Mouse (Mus musculus) 3134 (cell line): Measurements from ENCODE around the gene Rad51d.

ENCODE experiments used
- DNase-seq: peaks from one replicate; pipeline ENCODE4 v3.0.0-alpha.2; 2011; ENCODE audit warnings: low spot score; ENCODE audit not compliant: insufficient read length; ENCODE audit errors: extremely low read depth

The Rad51d gene

GRCm38 (mm10) chr11:82897478-82897877 is 7.1 kb upstream of the Rad51d start:
- DNase-seq = no peak

- no peak for DNase-seq
Measured at GRCm38 (mm10) chr11:82891936-82892335, 1.5 kb upstream of the Rad51d start, which contains the start of gene Fndc8. TSS of gene Fndc8 (plus strand) at chr11:82892124.

GRCm38 (mm10) chr11:82889524-82890341 is 681 bp downstream of the Rad51d start:
- DNase-seq = no peak

- DNase-seq = no peak
Measured at GRCm38 (mm10) chr11:82888491-82888946, 1.9 kb downstream of the Rad51d start.

GRCm38 (mm10) chr11:82886559-82886958 is 3.9 kb downstream of the Rad51d start:
- DNase-seq = no peak

- DNase-seq = no peak
Measured at GRCm38 (mm10) chr11:82883180-82883579, 7.2 kb downstream of the Rad51d start.

- no peak for DNase-seq
Measured at GRCm38 (mm10) chr11:82877726-82878344, 12.6 kb downstream of the Rad51d start.

GRCm38 (mm10) chr11:82875631-82876030 is 14.8 kb downstream of the Rad51d start:
- DNase-seq = no peak

GRCm38 (mm10) chr11:82874924-82875323 is 15.5 kb downstream of the Rad51d start:
- no peak for DNase-seq

GRCm38 (mm10) chr11:82871031-82871446 is 19.4 kb downstream of the Rad51d start, which contains the start of gene Rffl:
TSS of gene Rffl (minus strand) at chr11:82871210.
- DNase-seq = peak; percentile 85

GRCm38 (mm10) chr11:82870173-82871030 is 20.0 kb downstream of the Rad51d start:
- DNase-seq = peak; percentile 71

GRCm38 (mm10) chr11:82869506-82870172 is 20.8 kb downstream of the Rad51d start:
- no peak for DNase-seq

- DNase-seq = no peak
Measured at GRCm38 (mm10) chr11:82867956-82868355, 22.5 kb downstream of the Rad51d start.

GRCm38 (mm10) chr11:82866850-82867564 is 23.4 kb downstream of the Rad51d start:
- DNase-seq = no peak

GRCm38 (mm10) chr11:82865957-82866356 is 24.5 kb downstream of the Rad51d start:
- DNase-seq = no peak

GRCm38 (mm10) chr11:82863488-82863931 is 26.9 kb downstream of the Rad51d start:
- no peak for DNase-seq

GRCm38 (mm10) chr11:82863059-82863458 is 27.4 kb downstream of the Rad51d start:
- no peak for DNase-seq

GRCm38 (mm10) chr11:82862638-82863037 is 27.8 kb downstream of the Rad51d start:
- no peak for DNase-seq

- DNase-seq = no peak
Measured at GRCm38 (mm10) chr11:82861558-82861957, 28.9 kb downstream of the Rad51d start.

- DNase-seq = no peak
Measured at GRCm38 (mm10) chr11:82860759-82861158, 29.7 kb downstream of the Rad51d start.
